Mouse (Mus musculus) monocyte, adult 2 months (primary cell): ENCODE data around the gene 1810013L24Rik.
"Not testable (repeated sequence)": the region's sequence is repeated elsewhere in the genome, so short reads cannot be mapped to it uniquely, and the experiment has no call there.

Experiments used
- DNase-seq, 2 experiments: peaks; one replicate each; pipeline ENCODE4 v3.0.0; 2022; ENCODE audit warnings: low spot score in 2 of 2, low read depth in 1 of 2

The 1810013L24Rik gene

GRCm38 (mm10) chr16:8895301-8895700 lies 65.4 kb downstream of the 1810013L24Rik start:
- DNase-seq, result no peak

GRCm38 (mm10) chr16:8906115-8906514 lies 76.2 kb downstream of the 1810013L24Rik start:
- DNase-seq, result not testable (repeated sequence)
